In the genomic region with DNA sequence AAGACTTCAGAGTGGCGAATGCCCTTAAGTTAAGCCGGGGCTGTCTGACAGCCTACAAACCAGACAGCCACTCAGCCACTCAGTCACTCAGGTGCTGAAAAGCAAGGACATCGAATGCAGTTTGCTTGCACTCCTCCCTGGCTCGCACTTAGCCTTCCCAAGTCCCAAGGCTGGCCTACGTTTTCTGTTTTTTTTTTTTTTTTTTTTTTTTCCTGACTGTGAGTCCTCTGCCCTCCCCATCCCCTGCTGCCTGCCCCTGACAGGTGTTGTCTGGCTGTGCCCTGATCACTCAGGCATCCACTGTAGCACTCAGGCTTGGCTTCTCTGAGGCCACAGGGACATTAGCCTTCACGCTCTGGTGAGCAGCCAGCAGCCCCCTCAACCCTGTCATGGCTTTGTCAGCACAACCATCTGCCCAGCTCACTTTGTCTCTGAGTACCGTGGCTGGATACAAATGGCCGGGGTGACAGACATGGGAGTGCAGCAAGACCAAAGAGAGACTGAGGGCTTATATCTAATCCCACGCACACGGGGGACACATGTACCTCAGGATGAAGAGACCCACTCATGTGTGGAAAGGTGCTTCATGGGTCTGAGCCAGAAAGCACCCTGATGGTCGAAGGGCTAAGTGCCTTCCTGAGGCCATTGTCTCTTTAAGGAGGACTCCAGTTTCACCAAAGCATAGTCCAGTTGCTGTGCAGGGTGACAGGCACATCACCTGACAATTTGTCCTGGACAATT, we compare ENCODE assay signal across 8 mouse cellular contexts. TPM values are rescaled to one million over a fixed set of nuclear protein-coding genes. Genes with fewer than 3 reads are reported as not detected.
DNase-seq lines count a peak whose midpoint lies in the region; ATAC-seq and TF ChIP-seq lines count a peak whose summit lies in the region.

No protein-coding gene starts in this region.

- H3K4me1 ChIP-seq in hindbrain, embryonic 12.5 days: peaks cover 13% of the 10 kb centered on the region
- H3K4me1 ChIP-seq in heart, embryonic 12.5 days (replicated peaks): peaks cover 5% of the 10 kb centered on the region; the same call in 1 of the 2 replicates

- ATAC-seq in hindbrain, embryonic 12.5 days (ENCODE audit: low FRiP score): peak; percentile 82
- ATAC-seq in heart, embryonic 12.5 days (ENCODE audit: insufficient number of reproducible peaks, low FRiP score): no peak

- H3K27me3 ChIP-seq in hindbrain, embryonic 12.5 days: no peaks in the 10 kb centered on the region
- no peaks in the 10 kb centered on the region for H3K27me3 ChIP-seq in heart, embryonic 12.5 days (replicated peaks)

- no peak overlapping the region for H3K9ac ChIP-seq in hindbrain, embryonic 12.5 days
- no peak overlapping the region for H3K9ac ChIP-seq in heart, embryonic 12.5 days

- peaks cover 49% of the 10 kb centered on the region for H3K36me3 ChIP-seq in hindbrain, embryonic 12.5 days
- H3K36me3 ChIP-seq in heart, embryonic 12.5 days: peaks cover 52% of the 10 kb centered on the region

- no peak for TF ChIP-seq POLR2A in brain, embryonic 14.5 days (IDR thresholded peaks at IDR 0.05; ENCODE audit: borderline replicate concordance, extremely low read depth, insufficient read depth, insufficient read length, poor library complexity, severe bottlenecking)

- H3K4me2 ChIP-seq in hindbrain, embryonic 12.5 days (replicated peaks): no peak overlapping the region
- H3K4me2 ChIP-seq in heart, embryonic 12.5 days: no peak overlapping the region

- WGBS in hindbrain, embryonic 12.5 days: 43% methylated on average over 11 of the region's 11 CpGs
- 66% methylated on average over 11 of the region's 11 CpGs for WGBS in heart, embryonic 12.5 days

- no peaks in the 10 kb centered on the region for H3K9me3 ChIP-seq in hindbrain, embryonic 12.5 days (replicated peaks)
- H3K9me3 ChIP-seq in heart, embryonic 12.5 days (replicated peaks): no peaks in the 10 kb centered on the region

- peak; percentile 78 for DNase-seq in brain, embryonic 14.5 days (ENCODE audit: low read depth)
- DNase-seq in cerebellum, postnatal 14 days: peak; percentile 96 to 98
- peak; percentile 48 for DNase-seq in mesoderm, embryonic 11.5 days (ENCODE audit: low read depth, low spot score)
- no peak for DNase-seq in lung, postnatal 14 days
- no peak for DNase-seq in ovary, postnatal 14 days (ENCODE audit: low spot score)
- DNase-seq in spleen, adult 18-20 months: no peak

- H3K4me3 ChIP-seq in hindbrain, embryonic 12.5 days: no peak overlapping the region
- no peak overlapping the region for H3K4me3 ChIP-seq in heart, embryonic 12.5 days

- TF ChIP-seq CTCF in brain, embryonic 14.5 days (IDR thresholded peaks at IDR 0.05; ENCODE audit: borderline replicate concordance, extremely low read depth, insufficient read depth, insufficient read length): no peak

- peak overlapping the region; percentile 71 for H3K27ac ChIP-seq in hindbrain, embryonic 12.5 days
- no peak overlapping the region for H3K27ac ChIP-seq in heart, embryonic 12.5 days (ENCODE audit: poor library complexity, severe bottlenecking)

RNA-seq across cellular contexts. Expression of a gene that starts 11.9 kb away (rescaled TPM):
- polyA plus RNA-seq in brain, embryonic 14.5 days (2012; rRNA removed): 69.9 and 73.4 TPM in 2 replicates
- polyA plus RNA-seq in hindbrain, embryonic 12.5 days (2016; fragmentation: Nextera tagmentation; extraction: Ambion mirVana): 62.2 and 64.4 TPM in 2 replicates
- polyA plus RNA-seq in heart, embryonic 12.5 days (2016; fragmentation: Nextera tagmentation; extraction: Ambion mirVana): 16.1 and 17.2 TPM in 2 replicates

RNA-seq across cellular contexts. Expression of a gene that starts 44.0 kb away (rescaled TPM):
- 4.6 and 8.2 TPM in 2 replicates for polyA plus RNA-seq in brain, embryonic 14.5 days (2012; rRNA removed)
- polyA plus RNA-seq in hindbrain, embryonic 12.5 days (2016; fragmentation: Nextera tagmentation; extraction: Ambion mirVana): 2.4 and 3.1 TPM in 2 replicates
- not detected in 2 replicates for polyA plus RNA-seq in heart, embryonic 12.5 days (2016; fragmentation: Nextera tagmentation; extraction: Ambion mirVana)

RNA-seq across cellular contexts. Expression of a gene that starts 46.2 kb away (rescaled TPM):
- polyA plus RNA-seq in brain, embryonic 14.5 days (2012; rRNA removed): 13.0 and 23.5 TPM in 2 replicates
- 38.1 and 39.9 TPM in 2 replicates for polyA plus RNA-seq in hindbrain, embryonic 12.5 days (2016; fragmentation: Nextera tagmentation; extraction: Ambion mirVana)
- polyA plus RNA-seq in heart, embryonic 12.5 days (2016; fragmentation: Nextera tagmentation; extraction: Ambion mirVana): 41.8 and 49.3 TPM in 2 replicates

RNA-seq across cellular contexts. Expression of a gene that starts 53.6 kb away (rescaled TPM):
- polyA plus RNA-seq in brain, embryonic 14.5 days (2012; rRNA removed): 27.6 and 31.5 TPM in 2 replicates
- 16.7 and 18.0 TPM in 2 replicates for polyA plus RNA-seq in hindbrain, embryonic 12.5 days (2016; fragmentation: Nextera tagmentation; extraction: Ambion mirVana)
- 11.0 and 11.4 TPM in 2 replicates for polyA plus RNA-seq in heart, embryonic 12.5 days (2016; fragmentation: Nextera tagmentation; extraction: Ambion mirVana)

Comparison
In these comparisons a context has a peak if more than half of its experiments do, and no peak if none do; other contexts are left out.
1. DNase-seq: peak in brain, embryonic 14.5 days (single experiment), cerebellum, postnatal 14 days (2 of 2) and mesoderm, embryonic 11.5 days (single experiment); none in lung, postnatal 14 days (single experiment), ovary, postnatal 14 days (single experiment) and spleen, adult 18-20 months (0 of 2).